Comparison of ENCODE assay signal across 8 mouse cellular contexts in the genomic region with DNA sequence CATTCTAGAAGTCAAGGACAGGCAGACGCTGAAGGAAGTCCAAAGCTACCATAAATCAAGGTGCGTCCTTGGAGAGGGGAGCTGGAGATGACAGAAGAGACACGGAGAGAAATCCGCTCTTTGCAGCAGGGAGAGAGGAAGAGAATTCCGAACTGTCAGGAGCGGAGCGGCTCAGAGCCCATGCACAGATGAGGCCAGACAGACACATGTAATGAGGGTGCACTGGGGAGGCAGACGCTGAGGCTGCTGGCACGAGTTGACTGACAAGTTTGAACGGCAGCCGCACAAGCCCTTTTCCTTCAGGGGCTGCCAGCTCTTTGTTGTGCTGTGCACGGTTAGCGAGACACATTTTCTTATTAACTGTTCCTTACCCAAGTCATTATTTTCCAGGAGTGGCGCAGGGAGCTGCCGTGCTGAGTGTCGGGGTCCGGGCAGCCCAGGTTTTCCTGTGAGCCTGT. TPM values are rescaled to one million over a fixed set of nuclear protein-coding genes. Genes with fewer than 3 reads are reported as not detected.
DNase-seq lines count a peak whose midpoint lies in the region; ATAC-seq and TF ChIP-seq lines count a peak whose summit lies in the region.

Gene Palmd (minus strand): TSS at position 448 of the 458 bp plus-strand sequence.

- peaks cover 4% of the 10 kb centered on the region for H3K4me1 ChIP-seq in forebrain, embryonic 11.5 days (replicated peaks; ENCODE audit: control insufficient read depth, insufficient read depth, low read length)
- H3K4me1 ChIP-seq in heart, embryonic 12.5 days (replicated peaks), result no peaks in the 10 kb centered on the region; the same call in 1 of the 2 replicates
- peaks cover 12% of the 10 kb centered on the region for H3K4me1 ChIP-seq in kidney, embryonic 15.5 days
- peaks cover 16% of the 10 kb centered on the region; the same call in 1 of the 2 replicates for H3K4me1 ChIP-seq in liver, adult 2 months (ENCODE audit: control insufficient read depth, insufficient read depth, low read length)

- TF ChIP-seq CTCF in liver, adult 2 months (IDR thresholded peaks at IDR 0.05; ENCODE audit: low read depth, low read length), result no peak

- H3ac ChIP-seq in myocyte (ENCODE audit: control insufficient read depth, insufficient read length), result no peak within 1 kb of the TSS

- H3K79me2 ChIP-seq in liver, adult 2 months (ENCODE audit: control insufficient read depth, insufficient read depth, low read length), result peaks cover 11% of the 10 kb centered on the region; the same call in 1 of the 2 replicates
- H3K79me2 ChIP-seq in myocyte (ENCODE audit: control insufficient read depth, insufficient read depth), result no peaks in the 10 kb centered on the region

- H3K27ac ChIP-seq in forebrain, embryonic 11.5 days (ENCODE audit: low read depth, low read length), result 0 out of 2 replicates have a peak within 1 kb of the TSS, but pooled peaks have one; percentile 37
- peak within 1 kb of the TSS; percentile 61 for H3K27ac ChIP-seq in heart, embryonic 12.5 days (ENCODE audit: poor library complexity, severe bottlenecking)
- no peak within 1 kb of the TSS for H3K27ac ChIP-seq in kidney, embryonic 15.5 days
- peak within 1 kb of the TSS; percentile 95 for H3K27ac ChIP-seq in liver, adult 2 months (replicated peaks; ENCODE audit: insufficient read depth, low read depth, low read length)

- H3K9ac ChIP-seq in forebrain, embryonic 11.5 days (ENCODE audit: low read length), result peak within 1 kb of the TSS; percentile 55
- peak within 1 kb of the TSS; percentile 63 for H3K9ac ChIP-seq in heart, embryonic 12.5 days
- H3K9ac ChIP-seq in kidney, embryonic 15.5 days, result no peak within 1 kb of the TSS
- H3K9ac ChIP-seq in liver, adult 2 months (ENCODE audit: low read depth, low read length), result peak within 1 kb of the TSS; percentile 82

- peak within 1 kb of the TSS; percentile 57 for H3K4me2 ChIP-seq in forebrain, embryonic 11.5 days (ENCODE audit: low read depth, low read length, severe bottlenecking)
- H3K4me2 ChIP-seq in heart, embryonic 12.5 days, result peak within 1 kb of the TSS; percentile 83
- peak within 1 kb of the TSS; percentile 58 for H3K4me2 ChIP-seq in kidney, embryonic 15.5 days
- peak within 1 kb of the TSS; percentile 1 for H3K4me2 ChIP-seq in myocyte (ENCODE audit: low read depth)

- WGBS in forebrain, embryonic 11.5 days, result 14% methylated on average over 17 of the region's 17 CpGs
- WGBS in heart, embryonic 12.5 days, result 7% methylated on average over 17 of the region's 17 CpGs
- WGBS in kidney, embryonic 15.5 days, result 3% methylated on average over 17 of the region's 17 CpGs
- under 1% methylated on average over 17 of the region's 17 CpGs for WGBS in liver, adult 2 months

- TF ChIP-seq POLR2A in liver, adult 2 months (IDR thresholded peaks at IDR 0.05; ENCODE audit: extremely low read depth, insufficient read depth, low read length), result 0 out of 2 replicates have a peak, but pooled peaks have one; percentile 27
- TF ChIP-seq POLR2A in myocyte (IDR thresholded peaks at IDR 0.05; ENCODE audit: insufficient read length, low read depth), result no peak

- no peaks in the 10 kb centered on the region for H3K36me3 ChIP-seq in forebrain, embryonic 11.5 days (ENCODE audit: control insufficient read depth, insufficient read depth, low read length)
- no peaks in the 10 kb centered on the region for H3K36me3 ChIP-seq in heart, embryonic 12.5 days
- no peaks in the 10 kb centered on the region for H3K36me3 ChIP-seq in kidney, embryonic 15.5 days
- H3K36me3 ChIP-seq in liver, adult 2 months (ENCODE audit: control insufficient read depth, insufficient read depth, low read length), result no peaks in the 10 kb centered on the region
- no peaks in the 10 kb centered on the region for H3K36me3 ChIP-seq in myocyte (ENCODE audit: control insufficient read depth, insufficient read depth)

- no peaks in the 10 kb centered on the region for H3K9me3 ChIP-seq in forebrain, embryonic 11.5 days (ENCODE audit: control insufficient read depth, low read length)
- no peaks in the 10 kb centered on the region for H3K9me3 ChIP-seq in heart, embryonic 12.5 days (replicated peaks)
- no peaks in the 10 kb centered on the region for H3K9me3 ChIP-seq in kidney, embryonic 15.5 days (replicated peaks)

- H3K27me3 ChIP-seq in forebrain, embryonic 11.5 days (ENCODE audit: control insufficient read depth, insufficient read depth, low read length), result no peaks in the 10 kb centered on the region
- no peaks in the 10 kb centered on the region for H3K27me3 ChIP-seq in heart, embryonic 12.5 days (replicated peaks)
- H3K27me3 ChIP-seq in kidney, embryonic 15.5 days, result no peaks in the 10 kb centered on the region
- H3K27me3 ChIP-seq in liver, adult 2 months (ENCODE audit: control insufficient read depth, insufficient read depth, low read length), result no peaks in the 10 kb centered on the region
- H3K27me3 ChIP-seq in myocyte (ENCODE audit: control insufficient read depth, insufficient read depth, insufficient read length), result no peaks in the 10 kb centered on the region

- peak; percentile 88 for ATAC-seq in forebrain, embryonic 11.5 days (replicated peaks; ENCODE audit: low FRiP score)
- ATAC-seq in heart, embryonic 12.5 days (ENCODE audit: insufficient number of reproducible peaks, low FRiP score), result peak; percentile 73
- peak; percentile 64 for ATAC-seq in kidney, embryonic 15.5 days (replicated peaks; ENCODE audit: low FRiP score)

- DNase-seq in cerebellum, postnatal 36 days, result peak; percentile 4 to 5
- DNase-seq in cerebellum, adult 11 months, result no peak
- DNase-seq in forebrain, embryonic 11.5 days (ENCODE audit: low spot score), result peak; percentile 80
- DNase-seq in liver, adult 2 months (ENCODE audit: extremely low read depth, low read depth, low spot score), result peak; percentile 78
- DNase-seq in yolk sac, embryonic 10.5 days (ENCODE audit: low spot score), result peak; percentile 19

- peak within 1 kb of the TSS; percentile 20 for H3K4me3 ChIP-seq in forebrain, embryonic 11.5 days (ENCODE audit: low read depth, low read length)
- H3K4me3 ChIP-seq in heart, embryonic 12.5 days, result peak within 1 kb of the TSS; percentile 58
- H3K4me3 ChIP-seq in kidney, embryonic 15.5 days (replicated peaks), result peak within 1 kb of the TSS; percentile 36
- peak within 1 kb of the TSS; percentile 43 for H3K4me3 ChIP-seq in liver, adult 2 months (ENCODE audit: insufficient read depth, low read depth, low read length)
- no peak within 1 kb of the TSS for H3K4me3 ChIP-seq in myocyte

TF ChIP-seq in myocyte, 11 proteins besides CTCF, POLR2A, EP300 and RAD21:
- TF ChIP-seq MYOG (IDR thresholded peaks at IDR 0.05; ENCODE audit: control insufficient read depth in 1 of 3, insufficient read depth in 1 of 3, insufficient read length in 2 of 3, low read depth in 2 of 3) (no peak), SRF (IDR thresholded peaks at IDR 0.05; ENCODE audit: control insufficient read depth, insufficient read length, low read depth) (no peak), E2F4 (IDR thresholded peaks at IDR 0.05; ENCODE audit: insufficient read depth) (no peak), TCF3 (IDR thresholded peaks at IDR 0.05; ENCODE audit: insufficient read length, low read depth) (no peak), POLR2AphosphoS2 (IDR thresholded peaks at IDR 0.05; ENCODE audit: insufficient read length, low read depth) (no peak), CEBPB (IDR thresholded peaks at IDR 0.05; ENCODE audit: insufficient read depth, poor library complexity, severe bottlenecking) (no peak), MAX (IDR thresholded peaks at IDR 0.05; ENCODE audit: low read depth) (no peak), REST (IDR thresholded peaks at IDR 0.05; ENCODE audit: insufficient read depth, insufficient read length) (no peak), MYOD1 (IDR thresholded peaks at IDR 0.05; ENCODE audit: control insufficient read depth in 1 of 3, insufficient read length in 2 of 3, low read depth in 2 of 3) (no peak), TCF12 (IDR thresholded peaks at IDR 0.05; ENCODE audit: insufficient read depth, poor library complexity, severe bottlenecking) (no peak), USF1 (IDR thresholded peaks at IDR 0.05; ENCODE audit: low read depth) (no peak)

RNA-seq across cellular contexts. Expression of gene Palmd, which starts in this region (rescaled TPM):
- polyA plus RNA-seq in forebrain, embryonic 11.5 days (2014; fragmentation: Nextera tagmentation; extraction: Ambion mirVana), result 5.3 and 6.6 TPM in 2 replicates
- polyA plus RNA-seq in heart, embryonic 12.5 days (2016; fragmentation: Nextera tagmentation; extraction: Ambion mirVana), result 13.9 and 14.8 TPM in 2 replicates
- 2.6 and 2.9 TPM in 2 replicates for polyA plus RNA-seq in kidney, embryonic 15.5 days (2015; fragmentation: Nextera tagmentation; extraction: Ambion mirVana)
- 14.2 and 16.5 TPM in 2 replicates for total RNA-seq in liver, adult 2 months (2014; rRNA removed)
- 6.6 and 6.9 TPM in 2 replicates for polyA plus RNA-seq in liver, adult 2 months (2012; rRNA removed)
- 0.36 TPM for polyA plus RNA-seq in myocyte (2012; fragmentation: generic; extraction: Trizol)

Comparison
In these comparisons a context has a peak if more than half of its experiments do, and no peak if none do; other contexts are left out.
1. H3K4me2 ChIP-seq: peak in every context shown above with its lines; median percentile 83 in heart, embryonic 12.5 days; 58 in kidney, embryonic 15.5 days; 57 in forebrain, embryonic 11.5 days; 1 in myocyte.